Mouse (Mus musculus): Measurements from ENCODE around the gene Lsm10.

DNA sequence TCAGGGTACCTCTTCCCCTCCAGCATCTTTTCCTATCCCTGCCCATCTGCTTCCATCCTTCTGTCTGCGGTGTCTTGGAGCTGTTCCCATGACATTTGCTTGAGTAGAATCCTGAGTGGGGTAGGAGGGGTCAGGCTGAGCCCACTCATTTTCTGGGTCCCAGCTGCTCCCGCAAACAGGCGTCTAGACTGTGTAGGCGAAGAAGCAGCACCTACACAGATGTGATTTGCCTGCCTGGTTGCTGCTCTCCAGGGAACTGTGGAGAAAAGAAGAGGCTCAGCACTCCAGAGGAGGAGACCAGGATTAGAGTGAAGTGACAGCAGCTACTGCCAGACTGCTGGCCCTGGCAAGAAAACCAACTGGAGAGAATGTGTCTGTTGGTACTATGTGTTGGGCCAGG is 22.2 kb downstream of the Lsm10 start:
- no peak for TF ChIP-seq GATA1 (IDR thresholded peaks at IDR 0.05; ENCODE audit: borderline replicate concordance, low read length)
- no peak for TF ChIP-seq CTCF (IDR thresholded peaks at IDR 0.05; ENCODE audit: low read depth, low read length)
